Mouse (Mus musculus) A20 (cell line): ENCODE measurements at regions not wholly inside any gene's neighbourhood (a gene's known extent, or its start where the extent isn't known, plus 50 kb on each side); places are given as distances from the start of the nearest gene placed in this dataset.
A peak's percentile ranks its signal among the peaks of the same experiment; 100 is the strongest.
"Not testable (repeated sequence)": the region's sequence is repeated elsewhere in the genome, so short reads cannot be mapped to it uniquely, and the experiment has no call there.

Experiments
- DNase-seq: peaks from one replicate; pipeline ENCODE4 v3.0.0-alpha.2; 2011; ENCODE audit warnings: low read depth, low spot score

DNA sequence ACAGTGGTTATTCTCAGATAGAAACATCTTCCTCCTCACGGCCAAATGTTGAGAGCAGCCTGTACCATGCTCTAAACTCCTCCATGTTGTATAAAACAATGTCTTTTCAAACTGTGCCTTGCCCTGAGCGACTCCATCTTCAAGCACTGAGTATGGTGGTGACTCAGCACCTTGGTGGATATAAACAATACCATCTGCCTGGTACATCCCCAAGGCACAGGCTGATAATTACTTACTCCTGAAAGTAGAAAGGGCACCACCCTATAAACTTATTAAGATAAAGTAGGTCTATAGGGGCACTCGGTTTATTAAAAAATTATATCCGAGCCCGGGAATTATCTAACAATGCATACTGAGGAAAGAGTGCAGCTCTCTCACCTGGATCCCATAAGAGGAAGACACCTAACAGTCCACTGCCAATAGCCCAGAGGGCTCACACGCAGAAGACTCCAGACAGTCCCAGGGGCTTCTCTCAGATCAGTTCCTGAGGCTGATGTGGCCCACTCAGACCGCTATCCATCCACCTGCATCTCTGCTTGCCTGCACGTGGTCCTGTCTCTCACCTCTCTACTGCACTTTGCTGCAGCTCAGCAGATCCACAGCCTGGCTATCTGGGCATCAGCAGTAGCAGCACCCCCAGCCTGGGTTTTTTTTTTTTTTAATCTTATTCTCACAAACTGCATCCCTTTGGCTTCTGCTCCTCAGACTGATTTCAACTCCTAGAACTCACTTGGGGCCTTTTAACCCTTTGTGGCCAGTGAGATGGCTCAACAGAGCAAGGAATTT lies 109.7 kb upstream of the Dlg1 start:
- DNase-seq: no peak

GRCm38 (mm10) chr16:31560426-31560825 lies 102.8 kb upstream of the Dlg1 start:
- no peak for DNase-seq

DNA sequence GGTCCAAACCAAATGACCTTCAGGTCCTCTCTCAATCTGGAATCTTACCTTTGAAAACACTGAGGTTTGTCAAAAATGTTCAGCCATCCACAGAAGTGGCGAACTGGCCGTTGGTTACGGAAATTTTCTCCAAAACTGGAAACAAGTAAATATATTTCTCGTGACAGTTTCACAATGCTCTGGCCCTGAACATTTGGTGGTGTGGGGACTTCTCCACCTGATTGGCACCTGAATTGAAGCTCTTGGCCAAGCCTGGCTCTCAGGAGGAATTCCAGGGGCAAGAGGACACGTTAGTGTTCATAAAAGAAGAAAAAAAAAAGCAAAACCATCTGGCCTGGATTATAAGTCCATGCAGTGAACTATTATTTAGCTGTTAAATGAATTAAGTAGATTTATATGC lies 98.3 kb upstream of the Dlg1 start:
- DNase-seq: no peak

DNA sequence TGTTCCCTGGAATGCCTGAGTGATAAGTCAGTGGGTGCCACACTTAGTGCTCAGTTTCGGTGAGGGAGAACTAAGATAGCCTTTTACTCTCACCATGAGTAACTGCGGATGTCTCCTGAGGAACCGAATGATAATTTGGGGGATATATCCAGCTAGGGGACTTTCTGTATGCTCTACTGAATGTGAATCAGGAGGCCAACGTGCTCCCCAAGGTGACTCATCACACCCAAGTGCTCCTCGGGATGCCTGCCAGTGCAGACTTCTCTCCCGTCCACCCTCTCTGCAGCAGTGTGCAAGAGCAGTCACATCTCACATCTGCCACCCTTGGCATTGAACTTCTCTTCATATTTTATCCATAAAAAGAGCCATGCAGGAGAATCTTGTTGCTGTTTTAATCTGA lies 94.9 kb upstream of the Dlg1 start:
- DNase-seq: no peak

DNA sequence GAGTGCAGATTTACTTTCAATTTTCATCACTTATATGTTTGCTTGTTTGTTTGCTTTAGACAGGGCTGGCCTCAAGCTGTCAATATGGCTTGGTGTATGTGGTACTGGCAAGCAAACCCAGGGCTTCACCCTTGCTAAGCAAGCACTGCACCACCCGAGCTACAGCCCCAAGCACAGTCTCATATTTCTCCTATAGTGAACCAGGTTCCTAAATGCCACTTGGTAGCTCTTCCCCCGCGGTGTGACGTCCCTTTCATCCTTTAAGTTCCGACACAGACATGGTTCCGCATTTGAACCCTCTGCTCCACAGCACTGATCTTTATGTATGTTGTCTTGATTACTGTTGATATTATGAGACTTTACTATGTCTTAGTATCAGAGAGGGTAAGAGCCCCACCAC lies 93.4 kb upstream of the Dlg1 start:
- no peak for DNase-seq

DNA sequence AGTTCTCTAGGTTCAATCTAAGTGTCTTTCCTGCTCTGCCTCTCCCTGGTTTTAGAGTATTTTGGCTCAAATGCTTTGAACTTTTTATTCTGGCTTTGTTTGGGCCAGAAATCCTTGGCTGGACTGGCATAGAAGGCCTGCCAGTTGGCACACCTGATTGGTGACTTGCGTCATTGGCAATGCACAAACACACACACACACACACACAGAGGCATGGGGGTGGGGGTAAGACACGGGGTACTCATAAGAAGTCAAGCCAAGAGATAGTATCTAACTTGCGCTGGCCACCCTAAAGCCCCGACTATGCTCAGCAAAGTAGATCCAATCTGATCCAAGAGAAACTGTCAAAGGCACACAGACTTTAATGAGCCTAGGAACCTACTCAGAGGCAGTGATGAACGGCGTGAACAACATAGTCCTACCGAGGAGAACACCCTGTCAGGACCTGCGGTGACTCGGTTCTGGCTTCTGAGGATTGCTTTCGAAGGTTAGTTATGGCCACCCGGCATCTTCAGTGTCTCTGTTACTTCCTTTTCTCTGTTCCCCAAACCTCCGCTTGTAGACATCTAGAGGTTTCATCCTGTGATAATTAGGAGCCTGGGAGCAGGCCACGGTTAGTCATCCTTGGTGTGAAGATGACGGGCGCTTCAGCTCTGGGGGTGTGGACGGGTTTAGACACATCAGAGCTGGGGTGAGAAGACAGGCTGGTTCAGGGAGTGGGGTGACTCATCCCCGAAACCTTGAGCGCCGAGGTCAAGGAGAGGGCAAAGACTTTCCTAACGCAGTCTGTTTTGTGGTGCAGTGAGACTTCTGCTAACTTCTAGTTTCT lies 92.7 kb upstream of the Dlg1 start:
- peak; percentile 67 for DNase-seq

DNA sequence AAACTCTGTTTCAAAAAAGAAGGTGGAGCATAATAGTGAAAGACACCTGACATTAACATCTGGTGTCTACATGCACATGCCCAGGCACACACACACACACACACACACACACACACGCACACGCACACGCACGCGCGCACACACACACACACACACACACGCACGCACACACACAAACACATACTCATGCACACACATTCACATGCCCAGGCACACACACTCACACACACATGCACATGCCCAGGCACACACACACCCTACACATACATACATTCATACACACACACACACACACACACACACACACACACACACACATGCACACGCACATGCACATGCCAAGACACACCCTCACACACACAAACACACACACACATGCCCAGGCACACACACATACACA lies 89.4 kb upstream of the Dlg1 start:
- not testable (repeated sequence) for DNase-seq

DNA sequence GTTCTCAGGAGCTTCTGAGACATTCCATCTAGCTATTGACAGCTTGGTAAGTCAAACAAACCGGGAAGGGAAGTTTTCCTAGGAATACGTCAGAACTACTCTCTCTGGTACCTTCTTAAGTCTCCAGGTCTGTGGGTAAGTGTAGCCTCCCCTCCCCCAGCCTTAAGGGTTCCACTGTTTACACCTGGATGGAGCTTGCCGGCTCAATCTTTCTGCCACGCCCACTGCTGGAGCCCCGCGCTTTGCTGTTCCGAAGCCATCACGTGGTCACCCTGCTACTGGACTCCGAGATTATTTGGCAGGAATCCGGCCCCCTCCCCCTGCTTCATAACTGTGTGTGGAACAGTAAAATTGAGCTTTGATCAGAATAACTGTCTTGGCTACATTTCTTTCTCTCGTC lies 87.6 kb upstream of the Dlg1 start:
- DNase-seq: not testable (repeated sequence)

DNA sequence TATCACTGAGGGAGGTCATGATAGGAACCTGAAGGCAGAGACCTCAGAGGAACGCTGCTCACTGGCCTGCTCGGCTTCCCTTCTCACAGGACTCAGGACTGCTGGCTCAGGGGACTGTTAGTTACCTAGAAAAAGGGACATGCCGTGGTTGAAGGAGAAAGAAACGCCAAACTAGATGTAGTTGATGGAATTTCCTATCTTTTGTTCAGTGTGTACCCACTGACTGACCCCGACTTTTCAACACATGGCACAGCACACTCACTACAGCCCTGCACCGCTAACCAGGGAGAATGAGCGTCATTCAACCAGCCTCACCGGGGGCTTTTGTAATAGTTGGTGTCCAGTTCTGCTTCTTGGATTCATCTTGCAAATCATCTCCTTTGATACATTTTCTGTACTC lies 86.8 kb upstream of the Dlg1 start:
- DNase-seq: no peak

- DNase-seq: no peak
These were observed 85.9 kb upstream of the Dlg1 start for GRCm38 (mm10) chr16:31577347-31577746.

DNA sequence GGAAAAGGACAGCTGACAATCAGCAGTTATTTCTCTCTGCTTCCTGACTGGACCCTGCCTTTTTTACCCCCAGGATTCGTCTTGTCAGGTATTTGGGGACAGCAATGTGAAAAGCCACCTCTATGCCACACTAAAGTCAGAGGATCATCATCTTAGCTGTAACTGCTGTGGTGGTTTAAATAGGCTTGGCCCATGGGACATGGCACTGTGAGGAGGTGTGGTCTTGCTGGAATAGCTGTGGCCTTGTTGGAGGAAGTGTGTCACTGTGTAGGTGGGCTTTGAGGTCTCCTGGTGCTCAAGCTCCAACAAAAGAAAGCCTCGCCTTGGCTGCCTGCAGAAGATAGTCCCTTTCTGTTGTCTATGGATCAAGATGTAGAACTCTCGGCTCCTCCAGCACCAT lies 83.9 kb upstream of the Dlg1 start:
- no peak for DNase-seq

DNA sequence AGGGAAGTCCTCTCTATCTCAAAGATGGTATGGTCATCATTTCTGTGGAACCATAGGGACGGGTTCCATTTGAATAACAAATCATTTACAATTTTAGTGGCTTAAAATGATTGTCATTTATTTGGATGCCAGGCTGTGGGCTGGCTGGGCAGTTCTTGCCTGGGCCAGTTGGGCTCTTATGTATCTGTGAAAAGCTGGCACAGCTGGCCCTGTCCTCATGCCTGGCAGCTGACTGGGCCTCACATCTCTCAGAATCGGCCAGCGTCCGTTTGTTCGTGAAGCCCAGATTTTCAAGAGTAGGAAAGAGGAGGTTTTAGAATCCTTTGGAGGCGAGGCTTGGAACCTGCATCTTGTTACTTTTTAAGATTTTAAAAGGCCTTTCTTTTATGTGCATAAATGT lies 82.5 kb upstream of the Dlg1 start:
- no peak for DNase-seq

GRCm38 (mm10) chr16:31582885-31583284 lies 80.4 kb upstream of the Dlg1 start:
- DNase-seq: no peak

GRCm38 (mm10) chr16:31583627-31584026 lies 79.6 kb upstream of the Dlg1 start:
- no peak for DNase-seq

GRCm38 (mm10) chr16:31584216-31584823 lies 78.9 kb upstream of the Dlg1 start:
- no peak for DNase-seq

- no peak for DNase-seq
These were observed 76.2 kb upstream of the Dlg1 start for GRCm38 (mm10) chr16:31587036-31587435.

DNA sequence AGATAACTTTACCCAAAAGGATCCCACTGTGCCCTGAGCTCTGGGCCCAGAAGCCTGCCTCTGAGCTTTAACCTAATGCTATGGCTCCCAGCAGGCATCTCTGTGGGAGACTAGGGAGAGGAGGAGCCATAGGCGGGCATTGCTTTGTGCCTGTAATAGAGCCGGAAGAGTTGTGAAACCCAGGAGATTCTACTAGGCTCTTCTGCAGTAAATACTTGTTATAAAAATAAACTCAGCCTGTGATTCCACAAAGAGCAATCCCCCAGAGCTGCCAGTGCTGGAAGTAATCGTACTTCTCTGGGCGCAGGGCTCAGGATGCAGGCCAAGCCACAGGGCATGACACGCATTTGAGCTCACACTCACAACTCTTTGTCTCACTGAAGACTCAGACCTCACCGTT lies 73.7 kb upstream of the Dlg1 start:
- DNase-seq: no peak

GRCm38 (mm10) chr16:31591565-31591964 lies 71.7 kb upstream of the Dlg1 start:
- no peak for DNase-seq

DNA sequence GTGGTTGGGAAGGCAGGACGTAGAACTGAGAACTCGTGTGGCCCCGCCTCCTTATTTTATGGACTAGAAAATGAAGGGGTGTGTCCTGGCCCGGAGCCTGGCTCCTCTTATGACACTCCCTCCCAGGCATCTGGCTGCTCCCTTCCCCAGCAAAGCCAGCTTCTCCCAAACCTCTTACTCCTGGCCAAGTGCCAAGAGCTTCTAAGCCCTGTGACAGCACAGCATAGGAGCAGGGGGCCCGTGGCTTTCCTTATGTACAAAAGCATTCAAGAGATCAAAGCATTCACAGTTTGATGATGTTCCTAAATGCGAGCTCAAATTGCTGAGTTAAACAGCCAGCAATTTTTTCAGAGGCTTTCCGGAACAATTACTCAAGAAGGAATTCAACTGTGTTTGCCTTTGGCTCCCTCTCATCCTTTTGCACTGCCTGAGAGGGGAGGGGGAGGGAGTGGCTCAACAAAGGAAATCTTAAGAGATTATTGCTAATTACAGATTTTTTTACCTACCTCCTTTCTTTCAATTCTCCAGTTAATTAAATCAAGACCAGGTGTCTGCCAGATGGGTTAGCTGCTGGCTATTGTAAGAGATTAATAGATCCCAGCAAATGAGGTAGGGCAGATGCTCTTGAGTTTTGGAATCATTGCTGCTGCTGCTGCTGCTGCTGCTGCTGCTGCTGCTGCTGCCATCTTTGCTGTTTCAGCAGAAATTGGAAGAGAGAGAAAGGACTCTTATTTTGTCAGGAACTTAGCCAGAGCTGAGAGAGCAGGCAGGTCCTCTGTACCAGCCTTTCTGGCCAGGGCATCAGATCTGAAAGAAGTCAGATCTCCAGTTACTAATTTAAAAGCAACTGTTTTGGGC lies 71.0 kb upstream of the Dlg1 start:
- no peak for DNase-seq

GRCm38 (mm10) chr16:31592973-31593683 lies 70.1 kb upstream of the Dlg1 start:
- DNase-seq: no peak

DNA sequence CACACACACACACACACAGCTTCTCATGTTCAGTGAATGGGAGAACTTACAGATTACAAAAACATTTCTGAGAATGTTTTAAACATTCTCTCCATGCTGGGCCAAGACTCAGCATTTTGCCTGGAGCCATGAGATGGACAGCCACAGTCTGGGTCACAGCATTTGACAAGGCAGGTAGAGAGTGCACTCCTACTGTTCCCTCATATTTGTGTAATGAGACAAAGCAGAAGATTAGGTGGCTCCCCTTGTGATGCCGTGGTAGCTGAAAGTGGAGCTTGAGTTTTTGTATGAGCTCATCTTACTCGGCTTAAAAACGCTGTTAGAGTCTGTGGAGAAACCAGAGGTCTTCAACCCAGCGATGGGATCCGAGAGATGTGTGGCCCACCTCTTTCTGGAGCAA lies 65.3 kb upstream of the Dlg1 start:
- DNase-seq: no peak
